Mouse (Mus musculus) bone marrow macrophage, adult 2 months (primary cell): ENCODE measurements around the gene Rap1gap. TPM values are rescaled to one million over a fixed set of nuclear protein-coding genes. Genes with fewer than 3 reads are reported as not detected.
A peak's percentile ranks its signal among the peaks of the same experiment; 100 is the strongest.

Experiments used
- H3K27ac ChIP-seq: 2 replicates; pipeline ENCODE4 v1.5.1; 2012; ENCODE audit warnings: low read depth, low read length; ENCODE audit not compliant: insufficient read depth
- H3K4me1 ChIP-seq: 2 replicates; pipeline ENCODE4 v1.6.1; 2012; ENCODE audit warnings: low read length; ENCODE audit not compliant: control insufficient read depth, insufficient read depth
- H3K4me3 ChIP-seq: 2 replicates; pipeline ENCODE4 v1.5.1; 2012; ENCODE audit warnings: mild to moderate bottlenecking, low read length, moderate library complexity; ENCODE audit not compliant: insufficient read depth
- CTCF ChIP-seq: IDR thresholded peaks from 2 replicates; pipeline ENCODE4 v1.5.1; 2012; ENCODE audit warnings: low read depth, mild to moderate bottlenecking, low read length, moderate library complexity
- POLR2A ChIP-seq: IDR thresholded peaks from 2 replicates; pipeline ENCODE4 v1.6.1; 2012; ENCODE audit warnings: mild to moderate bottlenecking, low read depth, low read length, borderline replicate concordance
- polyA plus RNA-seq: library from polyadenylated mRNA; stranded (reverse); fragments of >200 nt; gene quantifications from 2 replicates; pipeline ENCODE4 v1.2.4, GENCODE M21; 2012; ENCODE audit not compliant: missing spikeins, insufficient read depth, insufficient read length

Gene Rap1gap
- polyA plus RNA-seq, 1 experiment, result 2.9 TPM

DNA sequence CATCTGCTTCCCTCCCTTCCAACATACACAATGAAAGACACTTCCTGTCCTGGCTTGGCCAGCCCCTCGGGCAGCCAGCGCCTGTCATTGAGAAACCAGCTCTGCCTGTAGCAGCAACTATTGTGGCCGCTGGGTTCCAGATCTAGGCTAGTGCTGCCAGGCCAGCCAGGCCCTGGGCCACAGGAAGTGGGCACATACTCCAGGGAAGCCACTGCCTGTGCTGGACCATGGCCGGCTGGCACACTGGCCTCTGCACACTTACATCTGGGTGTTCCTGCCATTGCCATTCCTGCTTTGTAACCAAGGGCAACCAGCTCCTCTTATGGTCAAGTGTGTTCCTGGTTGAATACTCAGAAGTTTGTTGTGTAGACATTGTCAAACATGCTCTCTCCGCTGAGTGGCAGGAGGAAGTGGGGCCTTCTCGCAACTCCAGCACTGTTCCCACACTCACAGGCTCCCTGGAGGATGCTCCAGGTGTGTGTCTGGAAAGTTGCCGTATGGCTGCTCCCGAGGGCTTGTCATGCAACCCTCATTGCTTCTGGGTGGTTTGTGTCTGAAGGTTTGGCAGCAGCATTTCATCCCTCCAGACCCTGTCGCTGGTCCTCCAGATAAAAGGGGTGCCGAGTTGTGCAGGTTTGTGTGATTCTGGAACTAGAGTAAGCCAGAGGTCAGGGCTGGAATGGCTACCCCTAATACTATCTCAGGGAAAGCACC is 4.0 kb upstream of the Rap1gap start:
- TF ChIP-seq CTCF (no peak), POLR2A (no peak)
- Histone ChIP-seq H3K27ac (no peak overlapping the region), H3K4me3 (no peak overlapping the region), H3K4me1 (peaks cover 2% of the 10 kb centered on the region; the same call in 1 of the 2 replicates)

DNA sequence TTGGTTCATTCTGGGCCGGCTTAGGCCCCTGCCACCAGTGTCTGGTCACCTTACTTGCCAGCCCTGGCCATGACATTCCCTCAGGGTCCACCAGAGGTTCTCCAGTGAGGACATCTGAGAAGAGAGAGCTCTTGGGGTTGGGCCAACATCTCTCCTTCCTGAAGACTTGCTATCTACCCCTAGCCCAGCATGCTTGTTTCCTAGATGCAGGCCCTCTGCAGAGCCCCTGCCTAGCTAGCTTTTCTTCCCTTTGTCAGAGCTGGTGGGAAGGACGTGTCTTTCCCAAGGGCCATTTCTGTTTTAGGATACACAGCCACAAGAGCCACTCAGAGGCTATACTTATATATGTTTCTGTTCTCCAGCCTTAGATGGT is 3.5 kb upstream of the Rap1gap start:
- TF ChIP-seq CTCF, result no peak
- TF ChIP-seq POLR2A, result no peak
- Histone ChIP-seq H3K4me3 (no peak overlapping the region), H3K4me1 (peaks cover 2% of the 10 kb centered on the region; the same call in 1 of the 2 replicates), H3K27ac (no peak overlapping the region)

- Histone ChIP-seq H3K4me1 (peaks cover 2% of the 10 kb centered on the region; the same call in 1 of the 2 replicates), H3K4me3 (no peak overlapping the region), H3K27ac (no peak overlapping the region)
- TF ChIP-seq POLR2A (no peak), CTCF (no peak)
Measured at GRCm38 (mm10) chr4:137661547-137661946, 3.0 kb upstream of the Rap1gap start.

- Histone ChIP-seq H3K27ac (no peak overlapping the region), H3K4me1 (peaks cover 2% of the 10 kb centered on the region; the same call in 1 of the 2 replicates), H3K4me3 (no peak overlapping the region)
- TF ChIP-seq POLR2A (no peak), CTCF (no peak)
Measured at GRCm38 (mm10) chr4:137663491-137663890, 1.0 kb upstream of the Rap1gap start.

DNA sequence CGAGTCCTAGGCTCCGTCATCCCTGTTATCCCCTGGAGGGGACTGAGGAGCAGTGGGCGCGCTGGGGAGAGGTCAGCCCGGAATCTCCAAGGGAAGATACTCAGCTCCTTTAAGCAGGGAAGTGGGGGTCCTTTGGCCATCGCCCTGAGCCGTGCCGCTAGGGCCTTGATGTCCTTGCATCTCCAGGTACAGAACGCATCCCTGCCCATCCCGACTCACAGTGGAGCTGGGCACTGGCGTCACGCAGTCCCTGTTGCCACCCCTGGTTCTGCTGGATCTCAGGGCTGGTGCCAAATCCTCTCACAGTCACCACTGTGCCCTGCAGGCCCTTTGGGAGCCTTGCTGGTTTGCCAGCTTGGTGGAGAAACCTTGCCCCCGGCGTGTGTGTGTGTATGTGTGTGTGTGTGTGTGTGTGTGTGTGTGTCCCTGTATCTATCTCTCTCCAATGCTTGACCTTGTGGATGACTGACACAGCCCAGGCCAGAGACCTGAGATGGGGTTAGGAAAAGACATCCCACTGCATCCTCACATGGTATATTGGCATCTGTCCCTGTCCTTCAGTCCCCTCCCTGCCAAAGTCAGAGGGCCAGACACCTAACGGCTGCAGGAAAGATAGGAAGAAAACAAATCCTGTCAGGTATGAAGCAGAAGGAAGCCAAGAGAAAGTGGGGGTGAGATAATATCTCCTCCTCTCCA is 602 bp downstream of the Rap1gap start:
- peak overlapping the region; percentile 35 for H3K4me3 ChIP-seq

GRCm38 (mm10) chr4:137665791-137666190 is 1.3 kb downstream of the Rap1gap start:
- H3K27ac ChIP-seq, result no peak overlapping the region
- TF ChIP-seq CTCF (no peak), POLR2A (no peak)

More for the DNA sequence above, 602 bp downstream of the Rap1gap start:
- TF ChIP-seq CTCF, result no peak
- no peak for TF ChIP-seq POLR2A
- Histone ChIP-seq H3K27ac (no peak overlapping the region), H3K4me1 (peaks cover 2% of the 10 kb centered on the region; the same call in 1 of the 2 replicates)

GRCm38 (mm10) chr4:137666283-137666957 is 1.9 kb downstream of the Rap1gap start:
- no peak overlapping the region for H3K27ac ChIP-seq
- no peak overlapping the region for H3K4me3 ChIP-seq
- H3K4me1 ChIP-seq, result peaks cover 2% of the 10 kb centered on the region; the same call in 1 of the 2 replicates
- no peak for TF ChIP-seq POLR2A
- TF ChIP-seq CTCF, result no peak

More at GRCm38 (mm10) chr4:137665791-137666190, 1.3 kb downstream of the Rap1gap start:
- Histone ChIP-seq H3K4me1 (peaks cover 2% of the 10 kb centered on the region; the same call in 1 of the 2 replicates), H3K4me3 (no peak overlapping the region)

GRCm38 (mm10) chr4:137666958-137667345 is 2.4 kb downstream of the Rap1gap start:
- TF ChIP-seq CTCF (no peak), POLR2A (no peak)
- Histone ChIP-seq H3K27ac (no peak overlapping the region), H3K4me1 (peaks cover 2% of the 10 kb centered on the region; the same call in 1 of the 2 replicates), H3K4me3 (no peak overlapping the region)

DNA sequence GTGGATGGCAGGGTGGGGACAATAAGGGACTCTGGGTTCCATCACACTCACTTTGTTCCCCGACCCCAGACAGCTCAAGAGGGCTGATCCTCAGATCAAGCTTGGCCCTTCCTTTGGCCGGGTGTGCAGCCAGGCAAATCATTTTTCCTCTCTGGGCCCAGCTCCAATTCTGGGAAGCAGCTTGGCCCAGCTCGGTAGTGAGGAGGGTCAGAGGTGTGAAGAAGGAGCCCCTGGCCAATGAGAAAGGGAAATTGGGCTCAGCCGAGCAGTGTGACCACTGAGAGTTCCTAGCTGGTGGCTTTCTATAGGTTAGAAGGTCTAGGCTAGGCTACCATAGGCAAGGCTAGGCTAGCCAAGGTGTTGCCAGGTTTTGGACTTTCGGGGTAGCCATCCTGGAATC is 3.2 kb downstream of the Rap1gap start:
- TF ChIP-seq POLR2A, result no peak
- TF ChIP-seq CTCF, result no peak
- H3K4me1 ChIP-seq, result peaks cover under 1% of the 10 kb centered on the region; the same call in 1 of the 2 replicates
- H3K4me3 ChIP-seq, result no peak overlapping the region
- no peak overlapping the region for H3K27ac ChIP-seq

GRCm38 (mm10) chr4:137671711-137672500 is 7.4 kb downstream of the Rap1gap start:
- H3K27ac ChIP-seq, result no peak overlapping the region
- no peak overlapping the region for H3K4me3 ChIP-seq
- TF ChIP-seq CTCF (no peak), POLR2A (no peak)
- H3K4me1 ChIP-seq, result no peaks in the 10 kb centered on the region
